Mouse (Mus musculus) spleen, adult 2 months (tissue): ENCODE data around the gene Bcor.

Experiments used
- CTCF ChIP-seq: fragments of 200-500 bp; IDR thresholded peaks from 2 replicates; pipeline ENCODE4 v1.5.1; 2011; ENCODE audit warnings: mild to moderate bottlenecking, inconsistent platforms; ENCODE audit not compliant: insufficient read depth, insufficient read length, insufficient replicate concordance; ENCODE audit errors: extremely low read depth
- POLR2A ChIP-seq: fragments of 200-500 bp; IDR thresholded peaks from 2 replicates; pipeline ENCODE4 v1.6.1; 2011; ENCODE audit warnings: low read depth, low read length, inconsistent platforms

DNA sequence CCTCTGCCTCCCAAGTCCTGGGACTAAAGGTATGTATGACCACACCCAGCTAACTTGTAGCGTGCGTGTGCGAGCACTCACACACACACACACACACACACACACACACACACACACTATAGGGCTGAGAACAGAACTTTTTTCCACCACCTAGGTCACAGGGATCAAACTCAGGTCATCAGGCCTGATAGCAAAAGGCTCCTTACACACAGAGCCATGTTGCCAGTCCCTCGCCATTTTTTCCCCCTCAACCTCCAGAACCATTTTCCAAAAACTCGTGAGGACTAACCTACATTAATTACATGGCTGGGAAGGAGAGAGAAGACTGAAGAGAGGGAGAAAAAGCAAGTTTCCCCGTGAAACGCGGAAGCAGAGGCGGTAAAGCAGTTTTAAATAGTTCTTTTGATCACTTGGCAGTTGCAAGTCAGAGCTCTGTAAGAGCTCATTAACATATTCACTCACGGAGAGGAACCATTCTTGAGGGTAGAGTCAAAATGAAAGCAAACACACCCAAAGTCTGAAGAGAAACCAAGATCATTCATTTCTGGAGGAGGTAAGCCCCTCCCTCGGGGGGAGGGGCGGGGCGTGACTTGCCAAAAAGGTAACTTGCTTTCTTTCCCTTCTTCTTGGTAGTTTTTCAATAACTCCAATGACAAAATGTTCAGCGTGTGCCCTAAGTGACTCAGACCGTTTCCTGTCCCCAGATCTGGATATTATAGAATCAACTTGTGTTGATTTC lies 145.3 kb downstream of the Bcor start:
- TF ChIP-seq CTCF: no peak
- TF ChIP-seq POLR2A: no peak
